Mouse (Mus musculus) forelimb bud, embryonic 11.5 days (tissue): Measurements from ENCODE around the gene Creb1.

Experiments
- DNase-seq: peaks from one replicate; pipeline ENCODE4 v3.0.0-alpha.2; 2012; ENCODE audit warnings: low read depth, low spot score

The Creb1 gene

DNA sequence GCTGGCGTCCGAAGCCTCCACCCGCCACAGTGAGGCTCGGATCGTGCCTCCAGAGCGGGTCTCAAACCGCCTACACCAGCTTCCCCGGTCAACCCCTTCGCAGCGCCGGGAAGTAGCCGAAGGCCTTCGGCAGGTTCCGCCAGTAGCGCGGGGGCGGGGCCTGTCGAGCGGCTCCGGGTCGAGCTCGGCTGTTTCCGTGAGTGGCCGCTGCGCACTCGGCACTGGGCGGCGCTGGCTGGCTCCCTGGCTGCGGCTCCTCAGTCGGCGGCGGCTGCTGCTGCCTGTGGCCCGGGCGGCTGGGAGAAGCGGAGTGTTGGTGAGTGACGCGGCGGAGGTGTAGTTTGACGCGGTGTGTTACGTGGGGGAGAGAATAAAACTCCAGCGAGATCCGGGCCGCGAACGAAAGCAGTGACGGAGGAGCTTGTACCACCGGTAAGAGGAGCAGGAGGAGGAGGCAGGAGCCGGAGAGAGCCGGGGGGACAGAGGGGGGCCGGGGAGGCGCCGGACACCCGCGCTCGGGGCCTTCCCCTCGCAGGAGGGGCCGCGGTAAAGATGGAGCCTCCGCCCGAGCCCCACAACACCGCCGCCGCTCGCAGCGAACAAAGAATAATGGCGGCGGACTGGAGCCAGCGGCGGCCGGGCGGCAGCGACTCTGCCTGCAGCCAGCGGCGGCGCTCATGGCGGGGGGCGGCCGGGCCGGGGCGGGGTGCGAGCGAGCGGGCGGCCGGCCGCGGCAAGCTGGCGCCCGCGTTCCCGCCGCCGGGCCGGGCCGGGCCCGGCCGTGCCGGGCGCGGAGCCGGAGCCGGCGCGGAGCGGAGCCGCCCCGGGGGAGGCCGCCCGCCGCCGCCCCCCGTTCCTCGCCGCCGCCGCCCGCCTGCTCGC, at the start of gene Creb1:
TSS of gene Creb1 (plus strand) at position 57 of the 882 bp plus-strand sequence.
- peak; percentile 94 for DNase-seq

- DNase-seq: no peak
These were observed 43.9 kb upstream of the Creb1 start for GRCm38 (mm10) chr1:64488521-64489029.

DNA sequence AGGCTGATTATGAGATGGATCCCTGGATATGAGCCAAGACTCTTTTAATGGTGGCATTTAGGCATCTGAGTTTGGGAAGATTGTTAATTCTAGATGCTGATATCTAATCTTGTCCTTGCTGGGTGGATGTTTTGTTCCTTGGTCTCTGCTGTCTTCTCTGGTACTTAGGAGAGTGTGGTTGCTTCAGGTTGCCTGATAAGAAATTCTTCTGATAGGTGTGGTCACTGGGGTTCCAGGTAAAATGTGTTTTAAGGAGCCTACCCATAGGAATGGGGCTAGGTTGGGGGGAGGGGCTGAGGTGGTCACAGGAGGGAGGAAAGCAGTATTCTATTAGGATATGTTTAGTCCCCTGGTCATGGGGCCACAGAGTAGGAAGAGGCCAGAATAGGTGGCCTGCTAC, 35.6 kb upstream of the Creb1 start:
- no peak for DNase-seq

- DNase-seq: no peak
These were observed 30.9 kb upstream of the Creb1 start for GRCm38 (mm10) chr1:64501382-64502140.

GRCm38 (mm10) chr1:64508479-64509096, 23.9 kb upstream of the Creb1 start:
- no peak for DNase-seq

GRCm38 (mm10) chr1:64509678-64510077, 22.8 kb upstream of the Creb1 start:
- DNase-seq: no peak

- no peak for DNase-seq
These were observed 18.3 kb upstream of the Creb1 start for GRCm38 (mm10) chr1:64514184-64514583.

DNA sequence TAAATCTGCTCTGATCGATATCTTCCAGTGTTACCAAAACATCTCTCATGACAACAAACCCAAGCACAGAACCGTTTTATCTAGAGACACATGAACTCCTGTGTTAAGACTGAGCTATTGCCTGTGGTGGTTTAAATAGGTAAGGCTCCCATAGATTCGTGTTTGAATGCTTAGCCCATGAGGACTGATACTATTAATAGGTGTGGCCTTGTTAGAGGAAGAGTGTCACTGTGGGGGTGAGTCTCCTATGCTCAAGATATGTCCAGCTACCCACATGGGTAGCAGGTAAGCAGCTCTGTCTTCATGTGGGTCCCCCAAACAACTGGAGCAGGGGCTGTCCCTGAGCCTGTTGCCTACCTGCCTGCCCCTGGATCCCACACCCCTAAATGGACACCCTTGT, 15.9 kb upstream of the Creb1 start:
- DNase-seq: no peak

DNA sequence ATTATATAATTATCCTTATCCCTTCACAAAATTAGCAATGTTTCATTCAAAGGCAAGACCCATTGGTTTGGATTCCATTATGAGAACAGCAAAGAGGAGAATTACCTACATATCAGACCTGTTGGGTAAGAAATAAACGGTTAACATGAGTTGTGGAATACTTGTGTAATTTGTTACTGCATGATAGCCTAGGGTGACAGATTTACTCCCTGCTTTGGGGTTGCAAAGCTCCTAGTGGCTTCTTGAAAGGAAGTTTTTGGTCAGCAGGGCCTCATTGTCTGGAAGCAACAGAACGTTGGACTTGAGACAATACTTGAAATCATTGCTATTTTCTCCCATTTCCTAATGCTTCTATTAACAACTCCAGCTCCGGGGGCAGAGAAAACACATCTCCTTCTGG, 14.0 kb upstream of the Creb1 start:
- DNase-seq: no peak

GRCm38 (mm10) chr1:64519345-64519744, 13.1 kb upstream of the Creb1 start:
- DNase-seq: no peak

- DNase-seq: no peak
These were observed 12.5 kb upstream of the Creb1 start for GRCm38 (mm10) chr1:64519901-64520300.

DNA sequence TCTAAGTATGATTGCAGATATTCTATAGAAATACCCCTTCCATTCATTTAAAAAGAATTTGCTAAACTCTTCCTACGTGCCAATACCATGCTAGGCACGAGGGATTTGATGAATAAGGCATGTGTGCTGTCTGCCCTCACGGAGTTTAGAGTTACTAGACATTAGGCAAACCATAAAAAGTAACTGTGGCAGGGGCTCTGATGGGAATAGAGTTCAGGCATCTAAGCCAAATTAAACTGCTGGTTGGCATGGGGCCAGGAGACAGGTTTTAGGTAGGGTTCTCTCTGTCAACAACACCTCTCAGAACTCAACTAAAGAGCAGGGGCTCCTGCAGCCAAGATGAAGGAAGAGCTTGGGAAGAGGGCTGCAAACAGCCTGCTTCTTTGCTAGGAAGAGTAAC, 10.7 kb upstream of the Creb1 start:
- DNase-seq: peak; percentile 16

DNA sequence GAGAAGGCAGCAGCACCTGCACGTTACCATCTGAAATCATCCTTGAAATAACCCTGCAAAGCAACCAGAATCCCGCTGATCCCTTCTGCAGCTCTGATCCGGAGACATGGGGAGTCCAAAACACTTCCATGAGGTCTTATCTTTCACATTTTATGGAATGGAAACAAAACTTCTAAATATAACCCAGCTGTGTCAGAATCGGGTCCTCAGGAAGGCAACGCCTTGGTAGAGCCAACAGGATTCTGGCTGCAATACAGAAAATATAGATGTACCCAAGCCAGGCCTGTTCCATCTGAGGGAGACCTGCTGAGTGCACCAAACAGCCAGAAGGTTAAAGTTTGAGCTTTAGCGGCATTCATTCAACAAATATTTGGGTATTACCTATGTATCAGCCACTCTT, 9.8 kb upstream of the Creb1 start:
- DNase-seq: no peak

DNA sequence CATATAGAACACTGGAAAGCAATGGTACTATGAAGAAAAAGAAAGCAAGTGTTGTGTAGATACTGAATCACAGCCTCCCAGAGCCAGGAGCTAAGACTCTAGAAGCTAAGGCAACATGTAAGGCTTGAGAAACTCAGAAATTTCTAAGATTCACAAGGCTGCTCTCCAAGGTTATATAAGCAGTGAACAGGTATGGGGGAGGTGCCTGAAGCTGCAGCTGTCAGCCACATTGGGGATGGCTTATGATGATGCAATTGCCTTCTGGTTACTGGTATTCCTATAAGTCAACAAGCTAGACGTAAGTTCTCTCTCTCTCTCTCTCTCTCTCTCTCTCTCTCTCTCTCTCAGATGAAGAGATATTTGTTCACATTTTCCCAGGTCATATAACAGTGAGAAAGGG, 9.3 kb upstream of the Creb1 start:
- no peak for DNase-seq

- no peak for DNase-seq
These were observed 7.8 kb upstream of the Creb1 start for GRCm38 (mm10) chr1:64524661-64525060.

- no peak for DNase-seq
These were observed 4.8 kb upstream of the Creb1 start for GRCm38 (mm10) chr1:64527626-64528025.

- no peak for DNase-seq
These were observed 2.6 kb upstream of the Creb1 start for GRCm38 (mm10) chr1:64529781-64530315.

GRCm38 (mm10) chr1:64531548-64531947, 897 bp upstream of the Creb1 start:
- DNase-seq: no peak

DNA sequence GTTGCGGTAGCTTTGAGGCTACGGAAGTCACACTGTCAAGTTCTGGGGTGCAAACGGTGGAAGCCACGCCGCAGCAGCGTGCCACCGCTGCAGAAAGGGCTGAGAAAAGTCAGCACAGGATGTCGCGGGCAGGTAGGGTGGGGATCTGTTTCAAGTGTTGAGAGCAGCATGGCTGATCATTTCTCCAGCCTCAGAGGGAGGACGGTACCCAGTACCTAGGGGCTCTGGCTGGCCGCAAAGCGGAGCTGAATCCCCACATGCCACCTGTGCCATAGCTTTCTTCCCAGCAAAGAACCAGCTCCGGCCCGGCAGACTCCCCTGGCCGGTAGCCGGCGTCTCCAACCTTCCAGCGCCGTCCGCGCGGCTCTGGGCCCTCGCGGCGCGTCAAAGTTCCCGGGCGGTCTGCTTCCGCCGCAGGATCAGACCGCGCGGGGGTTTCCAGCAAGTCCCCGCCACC, 350 bp upstream of the Creb1 start:
- no peak for DNase-seq

- DNase-seq: peak; percentile 28
These were observed 1.3 kb downstream of the Creb1 start for GRCm38 (mm10) chr1:64533471-64534443.
